ENCODE assay signal across 9 mouse cellular contexts in genomic region chr12:81205619-81206560, GRCm38 (mm10).
DNase-seq lines count a peak whose midpoint lies in the region; ATAC-seq and TF ChIP-seq lines count a peak whose summit lies in the region.
"Had no signal": no experiment of that assay in that cellular context is flagged by ENCODE, and none has a peak within 500 bp of the region (broad histone marks: within the 10 kb centered on the region; RNA-seq: fewer than 3 reads in every experiment).

No protein-coding gene starts in this region.

- H3K36me3 ChIP-seq in forebrain, embryonic 11.5 days (ENCODE audit: control insufficient read depth, insufficient read depth, low read length), result no peaks in the 10 kb centered on the region
- peaks cover under 1% of the 10 kb centered on the region; the same call in 1 of the 2 replicates for H3K36me3 ChIP-seq in forebrain, postnatal 0 days (ENCODE audit: insufficient read depth)
- no peaks in the 10 kb centered on the region for H3K36me3 ChIP-seq in limb, embryonic 14.5 days (ENCODE audit: control insufficient read depth, insufficient read depth, low read length)
- H3K36me3 ChIP-seq: lung, embryonic 15.5 days had no signal

- no peaks in the 10 kb centered on the region for H3K27me3 ChIP-seq in forebrain, embryonic 11.5 days (ENCODE audit: control insufficient read depth, insufficient read depth, low read length)
- H3K27me3 ChIP-seq in forebrain, postnatal 0 days (ENCODE audit: insufficient read depth, low read length), result peaks cover 6% of the 10 kb centered on the region; the same call in 1 of the 2 replicates
- H3K27me3 ChIP-seq in limb, embryonic 14.5 days (ENCODE audit: control insufficient read depth, insufficient read depth, low read length), result no peaks in the 10 kb centered on the region
- H3K27me3 ChIP-seq in cerebellum, adult 2 months (ENCODE audit: control insufficient read depth, insufficient read depth, low read length), result no peaks in the 10 kb centered on the region
- H3K27me3 ChIP-seq: lung, embryonic 15.5 days had no signal

- TF ChIP-seq POLR2A in limb, embryonic 14.5 days (IDR thresholded peaks at IDR 0.05; ENCODE audit: borderline replicate concordance, extremely low read depth, insufficient read depth, insufficient read length), result no peak
- no peak for TF ChIP-seq POLR2A in cerebellum, adult 2 months (IDR thresholded peaks at IDR 0.05; ENCODE audit: borderline replicate concordance, insufficient read depth, low read length)

- no peak for TF ChIP-seq CTCF in forebrain, postnatal 0 days (IDR thresholded peaks at IDR 0.05; ENCODE audit: low read depth)
- TF ChIP-seq CTCF in left cerebral cortex, adult 2 months (IDR thresholded peaks at IDR 0.05), result no peak
- TF ChIP-seq CTCF in cerebellum, adult 2 months (IDR thresholded peaks at IDR 0.05; ENCODE audit: borderline replicate concordance, insufficient read depth, low read depth, low read length), result no peak

- H3K9ac ChIP-seq in forebrain, embryonic 11.5 days (ENCODE audit: low read length), result no peak overlapping the region
- H3K9ac ChIP-seq in forebrain, postnatal 0 days, result no peak overlapping the region
- H3K9ac ChIP-seq in limb, embryonic 14.5 days (ENCODE audit: low read depth, low read length, severe bottlenecking), result no peak overlapping the region
- H3K9ac ChIP-seq: lung, embryonic 15.5 days had no signal

- H3K27ac ChIP-seq in forebrain, embryonic 11.5 days (ENCODE audit: low read depth, low read length), result no peak overlapping the region
- H3K27ac ChIP-seq in forebrain, postnatal 0 days (ENCODE audit: low read depth, low read length), result no peak overlapping the region
- H3K27ac ChIP-seq in limb, embryonic 14.5 days (replicated peaks; ENCODE audit: low read depth, low read length), result no peak overlapping the region
- no peak overlapping the region for H3K27ac ChIP-seq in left cerebral cortex, adult 2 months
- no peak overlapping the region for H3K27ac ChIP-seq in cerebellum, adult 2 months (ENCODE audit: insufficient read depth, low read length)
- H3K27ac ChIP-seq: lung, embryonic 15.5 days had no signal

- WGBS in forebrain, embryonic 11.5 days, result 16% methylated on average over 6 of the region's 6 CpGs
- 9% methylated on average over 6 of the region's 6 CpGs for WGBS in forebrain, postnatal 0 days
- WGBS in limb, embryonic 14.5 days, result 22% methylated on average over 6 of the region's 6 CpGs
- WGBS in cerebellum, adult 2 months, result 46% methylated on average over 6 of the region's 6 CpGs

- DNase-seq in forebrain, embryonic 11.5 days (ENCODE audit: low spot score), result peak; percentile 78
- DNase-seq in forebrain, postnatal 0 days, result no peak
- peak; percentile 46 for DNase-seq in urinary bladder, postnatal 14 days (ENCODE audit: low spot score)
- DNase-seq in urinary bladder, postnatal 36 days (ENCODE audit: low spot score in 2 of 2), result no peak
- DNase-seq in limb, embryonic 14.5 days (ENCODE audit: low spot score), result peak; percentile 83
- DNase-seq in left cerebral cortex, adult 2 months (ENCODE audit: extremely low spot score in 1 of 2, low spot score in 2 of 2), result no peak
- no peak for DNase-seq in cerebellum, adult 2 months
- DNase-seq in frontal cortex, postnatal 14 days (ENCODE audit: low spot score in 2 of 2), result no peak

- intact Hi-C loops in left cerebral cortex, adult 2 months (cut with DNase I), result no loop called here

- H3K4me2 ChIP-seq in forebrain, embryonic 11.5 days (ENCODE audit: low read depth, low read length, severe bottlenecking), result no peak overlapping the region
- no peak overlapping the region for H3K4me2 ChIP-seq in forebrain, postnatal 0 days (ENCODE audit: low read depth)
- H3K4me2 ChIP-seq in limb, embryonic 14.5 days (replicated peaks; ENCODE audit: low read depth, low read length, severe bottlenecking), result no peak overlapping the region
- H3K4me2 ChIP-seq: lung, embryonic 15.5 days had no signal

- H3K4me1 ChIP-seq in forebrain, embryonic 11.5 days (replicated peaks; ENCODE audit: control insufficient read depth, insufficient read depth, low read length), result no peaks in the 10 kb centered on the region
- no peaks in the 10 kb centered on the region for H3K4me1 ChIP-seq in forebrain, postnatal 0 days (ENCODE audit: insufficient read depth)
- no peaks in the 10 kb centered on the region for H3K4me1 ChIP-seq in limb, embryonic 14.5 days (ENCODE audit: control insufficient read depth, insufficient read depth, low read length)
- H3K4me1 ChIP-seq in cerebellum, adult 2 months (ENCODE audit: control insufficient read depth, insufficient read depth, low read length), result no peaks in the 10 kb centered on the region
- H3K4me1 ChIP-seq: lung, embryonic 15.5 days had no signal

- no peak overlapping the region for H3K4me3 ChIP-seq in forebrain, embryonic 11.5 days (ENCODE audit: low read depth, low read length)
- no peak overlapping the region for H3K4me3 ChIP-seq in forebrain, postnatal 0 days (ENCODE audit: low read depth, low read length)
- H3K4me3 ChIP-seq in limb, embryonic 14.5 days (replicated peaks; ENCODE audit: low read length), result no peak overlapping the region
- H3K4me3 ChIP-seq in left cerebral cortex, adult 2 months, result no peak overlapping the region
- H3K4me3 ChIP-seq in cerebellum, adult 2 months (replicated peaks; ENCODE audit: insufficient read depth, low read depth, low read length), result no peak overlapping the region
- H3K4me3 ChIP-seq: lung, embryonic 15.5 days had no signal

- H3K9me3 ChIP-seq in forebrain, embryonic 11.5 days (ENCODE audit: control insufficient read depth, low read length), result no peaks in the 10 kb centered on the region
- H3K9me3 ChIP-seq in forebrain, postnatal 0 days (ENCODE audit: low read length), result no peaks in the 10 kb centered on the region
- no peaks in the 10 kb centered on the region for H3K9me3 ChIP-seq in limb, embryonic 14.5 days (ENCODE audit: control insufficient read depth, low read length)
- H3K9me3 ChIP-seq: lung, embryonic 15.5 days had no signal

- no peak for ATAC-seq in forebrain, embryonic 11.5 days (replicated peaks; ENCODE audit: low FRiP score)
- no peak; the same call in 1 of the 2 replicates for ATAC-seq in forebrain, postnatal 0 days
- ATAC-seq in limb, embryonic 14.5 days (ENCODE audit: low FRiP score, low read depth), result no peak

Comparison
In these comparisons a context has a peak if more than half of its experiments do, and no peak if none do; other contexts are left out.
1. DNase-seq: peak in forebrain, embryonic 11.5 days (single experiment), urinary bladder, postnatal 14 days (single experiment) and limb, embryonic 14.5 days (single experiment); none in forebrain, postnatal 0 days (single experiment), urinary bladder, postnatal 36 days (0 of 2), left cerebral cortex, adult 2 months (0 of 2), cerebellum, adult 2 months (0 of 2) and frontal cortex, postnatal 14 days (0 of 2).